Mouse (Mus musculus) brain, adult 2 months (tissue): Measurements from ENCODE around the gene Slc20a1.

Source experiments
- DNase-seq: peaks from one replicate; pipeline ENCODE4 v3.0.0; 2011; ENCODE audit warnings: low read depth, low spot score

The Slc20a1 gene

DNA sequence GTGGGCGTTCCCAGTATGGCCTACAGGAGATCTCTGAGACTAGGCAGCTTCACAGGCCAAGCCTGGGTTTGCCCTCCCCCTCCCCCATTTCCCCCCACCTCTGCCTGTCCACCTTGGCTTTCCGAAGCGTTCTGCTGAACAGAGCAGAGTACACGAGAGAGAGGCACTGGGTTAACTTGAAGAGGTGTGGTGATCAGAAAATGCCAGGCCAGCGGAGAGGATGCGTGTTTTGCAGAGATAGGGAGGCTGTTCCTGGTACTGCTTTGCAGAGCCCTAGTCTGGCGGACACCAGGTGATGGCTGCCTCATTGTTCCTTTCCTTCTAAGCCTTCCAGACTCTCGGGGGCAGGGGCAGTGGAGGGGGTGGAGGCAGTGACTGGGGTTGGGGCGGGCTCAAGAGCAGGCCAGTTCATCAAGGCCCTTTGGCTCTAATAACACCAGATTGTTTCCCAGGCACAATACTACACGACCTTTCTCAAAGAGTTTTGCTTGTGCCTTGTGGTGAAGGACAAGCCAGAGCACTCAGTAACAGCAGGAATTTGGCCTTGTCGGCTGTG is 27.8 kb downstream of the Slc20a1 start:
- no peak for DNase-seq

- DNase-seq: no peak
Observed at GRCm38 (mm10) chr2:129227011-129227529, 28.5 kb downstream of the Slc20a1 start.

GRCm38 (mm10) chr2:129227709-129228108 is 29.1 kb downstream of the Slc20a1 start:
- no peak for DNase-seq

- DNase-seq: no peak
Observed at GRCm38 (mm10) chr2:129228571-129228970, 30.0 kb downstream of the Slc20a1 start.

DNA sequence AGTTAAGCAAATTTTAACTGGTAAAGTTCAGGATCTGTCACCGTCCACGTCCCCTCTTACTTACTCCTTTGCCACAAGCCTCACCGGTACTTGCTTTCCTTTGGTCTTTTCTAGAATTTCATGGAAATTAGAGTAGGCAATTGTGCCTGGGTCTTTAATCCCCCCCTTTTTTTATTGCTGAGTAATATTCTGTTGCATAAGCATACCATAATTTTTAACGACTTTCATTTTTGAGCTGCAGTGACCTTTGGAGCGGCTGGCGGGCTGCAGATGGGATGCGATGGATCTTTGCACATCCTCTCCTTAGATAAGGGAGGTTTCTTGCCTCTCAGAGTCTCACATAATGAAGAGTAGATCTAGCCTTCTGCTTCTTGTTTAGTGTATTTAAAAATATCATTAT is 30.8 kb downstream of the Slc20a1 start:
- no peak for DNase-seq

DNA sequence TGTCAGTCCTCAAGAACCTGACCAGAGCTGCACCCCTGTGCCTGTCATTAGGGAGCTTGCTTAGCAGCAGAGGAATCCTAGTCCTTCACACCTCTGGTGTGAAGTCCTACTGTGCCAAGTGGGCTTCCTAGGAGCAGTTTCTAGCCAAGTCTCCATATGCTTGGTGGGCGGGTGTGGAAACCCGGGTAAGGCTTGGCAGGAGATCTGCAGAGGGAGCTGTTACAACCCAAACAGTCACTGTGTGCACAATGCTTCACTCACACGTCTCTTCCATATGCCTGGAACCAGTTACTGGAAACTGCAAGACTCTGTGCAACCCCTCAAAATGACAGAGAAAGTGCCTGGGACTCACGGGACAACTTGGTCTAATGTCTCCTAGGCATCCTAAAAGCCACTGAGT is 33.5 kb downstream of the Slc20a1 start:
- peak; percentile 93 for DNase-seq

DNA sequence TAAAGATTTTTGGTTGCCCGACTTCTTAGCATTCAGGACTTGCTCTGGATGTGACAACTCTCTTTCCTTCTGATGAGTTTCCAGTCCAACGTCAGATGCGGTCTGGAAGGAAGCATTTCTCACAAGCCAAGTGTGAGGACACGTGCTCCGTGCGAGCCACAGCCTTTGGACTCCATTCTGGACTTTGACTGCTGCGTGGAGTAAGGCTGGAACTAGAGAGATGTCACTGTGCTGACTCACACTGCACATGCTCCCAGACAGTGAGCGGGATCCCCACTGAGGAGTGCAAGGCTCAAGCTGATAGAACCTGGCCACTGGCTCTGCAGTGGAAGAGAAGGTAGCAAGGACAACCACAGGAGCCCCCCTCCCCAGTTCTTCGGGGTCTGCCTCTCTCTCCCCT is 33.9 kb downstream of the Slc20a1 start:
- peak; percentile 62 for DNase-seq

- no peak for DNase-seq
Observed at GRCm38 (mm10) chr2:129233218-129233617, 34.7 kb downstream of the Slc20a1 start.

DNA sequence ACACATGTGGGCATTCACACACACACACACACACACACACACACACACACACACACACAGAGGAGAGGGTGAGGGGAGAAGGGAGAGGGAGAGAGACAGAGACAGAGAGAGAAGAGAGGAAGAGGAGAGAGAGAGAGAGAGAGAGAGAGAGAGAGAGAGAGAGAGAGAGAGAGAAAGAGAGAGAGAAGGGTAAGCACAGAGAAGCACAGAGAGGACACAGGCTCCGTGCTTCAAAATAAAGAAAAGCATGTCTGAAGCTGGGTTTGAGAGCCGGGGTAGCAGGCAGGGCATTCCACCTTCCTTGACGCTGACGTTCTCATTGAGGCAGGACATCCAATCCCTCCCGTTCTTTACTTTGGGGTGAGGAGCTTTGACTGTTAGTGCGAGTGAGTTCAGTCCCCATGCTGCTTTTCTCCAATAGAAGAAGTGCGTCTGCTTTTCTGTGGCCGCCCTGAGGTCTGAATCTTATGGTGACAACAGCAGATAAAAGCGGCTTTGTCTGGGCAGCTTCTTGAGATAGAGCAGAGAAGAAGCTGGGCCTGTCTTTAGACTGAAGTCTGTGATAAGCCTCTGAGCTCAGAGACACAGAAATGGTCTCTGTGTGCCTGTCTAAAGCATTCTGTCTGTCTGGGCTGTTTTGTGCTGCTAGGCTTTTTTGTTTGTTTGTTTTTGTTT is 35.4 kb downstream of the Slc20a1 start:
- no peak for DNase-seq

GRCm38 (mm10) chr2:129234731-129235130 is 36.2 kb downstream of the Slc20a1 start:
- no peak for DNase-seq

- no peak for DNase-seq
Observed at GRCm38 (mm10) chr2:129236526-129236925, 38.0 kb downstream of the Slc20a1 start.

- peak; percentile 84 for DNase-seq
Observed at GRCm38 (mm10) chr2:129240726-129241432, 42.3 kb downstream of the Slc20a1 start.

GRCm38 (mm10) chr2:129241845-129242833 is 43.6 kb downstream of the Slc20a1 start:
- no peak for DNase-seq

DNA sequence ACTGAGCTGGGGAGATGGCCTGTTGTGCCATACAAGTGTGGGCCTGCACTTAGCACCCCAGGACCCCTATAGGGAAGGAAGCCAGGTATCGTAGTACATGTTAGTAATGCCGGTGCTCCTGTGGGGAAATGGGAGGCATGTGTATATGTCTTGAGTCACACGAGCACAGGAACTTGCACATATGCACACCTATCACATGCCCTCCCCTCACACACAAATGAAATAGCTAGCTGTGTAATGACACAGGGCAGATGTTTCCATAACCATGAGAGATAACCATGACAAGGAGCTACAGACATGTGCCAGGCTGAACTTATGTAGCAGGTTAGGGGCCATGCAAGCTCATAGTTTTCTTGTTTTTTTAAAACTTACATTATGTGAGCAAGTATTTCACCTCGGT is 44.4 kb downstream of the Slc20a1 start:
- DNase-seq: no peak

- peak; percentile 50 for DNase-seq
Observed at GRCm38 (mm10) chr2:129243786-129244185, 45.2 kb downstream of the Slc20a1 start.

- no peak for DNase-seq
Observed at GRCm38 (mm10) chr2:129244446-129245120, 46.0 kb downstream of the Slc20a1 start.

DNA sequence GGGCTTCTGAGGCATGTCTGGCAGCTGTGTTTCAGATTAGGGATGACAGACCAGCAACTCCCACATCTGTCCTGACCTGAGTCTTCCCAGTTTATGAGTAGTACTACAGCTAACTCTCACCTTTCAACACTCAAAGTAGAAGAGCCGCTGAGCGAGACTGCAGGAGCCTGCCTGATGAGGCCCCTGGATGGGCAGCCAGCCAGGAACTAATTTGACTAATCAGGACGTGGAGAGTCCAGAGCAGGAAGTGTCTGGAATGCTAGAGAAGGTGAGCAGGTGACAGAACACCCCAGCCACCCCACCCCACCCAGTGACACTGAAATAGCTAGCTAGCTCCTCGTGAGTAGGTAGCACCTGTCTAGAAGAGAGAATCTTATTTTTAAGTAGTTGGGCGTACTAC is 47.1 kb downstream of the Slc20a1 start:
- DNase-seq: no peak

GRCm38 (mm10) chr2:129246436-129246835 is 47.9 kb downstream of the Slc20a1 start:
- DNase-seq: no peak

DNA sequence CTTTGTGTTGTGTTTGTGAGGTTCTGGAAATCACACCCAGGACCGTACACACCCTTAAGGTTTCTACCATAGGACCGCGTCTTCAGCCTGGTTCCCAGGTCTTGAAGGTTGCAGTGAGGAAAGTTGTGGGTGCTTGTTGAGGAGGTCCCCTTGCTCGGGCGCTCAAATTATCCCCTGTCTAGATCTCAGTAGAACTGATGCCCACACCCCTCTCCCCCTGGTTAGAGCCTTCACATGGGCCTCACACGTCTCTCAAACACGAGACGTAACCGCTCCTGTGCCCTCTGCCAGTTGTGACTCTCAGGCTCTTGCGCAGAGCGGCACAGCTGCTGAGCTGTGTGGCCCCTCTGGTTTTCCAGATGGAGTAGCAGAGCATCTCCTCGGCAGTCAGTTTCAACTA is 48.4 kb downstream of the Slc20a1 start:
- DNase-seq: no peak

- DNase-seq: peak; percentile 4
Observed at GRCm38 (mm10) chr2:129247707-129248121, 49.1 kb downstream of the Slc20a1 start.

GRCm38 (mm10) chr2:129249321-129249720 is 50.8 kb downstream of the Slc20a1 start:
- DNase-seq: no peak
